Mouse (Mus musculus) bone marrow macrophage, adult 2 months (primary cell): ENCODE data around the gene Jmjd8. TPM values are rescaled to one million over a fixed set of nuclear protein-coding genes. Genes with fewer than 3 reads are reported as not detected.

Experiments
- H3K27ac ChIP-seq: 2 replicates; pipeline ENCODE4 v1.5.1; 2012; ENCODE audit warnings: low read depth, low read length; ENCODE audit not compliant: insufficient read depth
- H3K4me1 ChIP-seq: 2 replicates; pipeline ENCODE4 v1.6.1; 2012; ENCODE audit warnings: low read length; ENCODE audit not compliant: control insufficient read depth, insufficient read depth
- H3K4me3 ChIP-seq: 2 replicates; pipeline ENCODE4 v1.5.1; 2012; ENCODE audit warnings: mild to moderate bottlenecking, low read length, moderate library complexity; ENCODE audit not compliant: insufficient read depth
- CTCF ChIP-seq: IDR thresholded peaks from 2 replicates; pipeline ENCODE4 v1.5.1; 2012; ENCODE audit warnings: low read depth, mild to moderate bottlenecking, low read length, moderate library complexity
- POLR2A ChIP-seq: IDR thresholded peaks from 2 replicates; pipeline ENCODE4 v1.6.1; 2012; ENCODE audit warnings: mild to moderate bottlenecking, low read depth, low read length, borderline replicate concordance
- polyA plus RNA-seq: library from polyadenylated mRNA; stranded (reverse); fragments of >200 nt; gene quantifications from 2 replicates; pipeline ENCODE4 v1.2.4, GENCODE M21; 2012; ENCODE audit not compliant: missing spikeins, insufficient read depth, insufficient read length

Gene Jmjd8
- polyA plus RNA-seq, 1 experiment = 18.0 TPM

GRCm38 (mm10) chr17:25831451-25832281 lies 3.0 kb downstream of the Jmjd8 start:
- H3K4me3 ChIP-seq = peak overlapping the region; percentile 92
- TF ChIP-seq POLR2A (no peak), CTCF (no peak)
- H3K27ac ChIP-seq = peak overlapping the region; percentile 81
- H3K4me1 ChIP-seq = peaks cover 18% of the 10 kb centered on the region

- H3K4me3 ChIP-seq = peak overlapping the region; percentile 92
- H3K27ac ChIP-seq = peak overlapping the region; percentile 99
- TF ChIP-seq POLR2A = no peak; the same call in 1 of the 2 replicates
- TF ChIP-seq CTCF = no peak
- peaks cover 18% of the 10 kb centered on the region for H3K4me1 ChIP-seq
These were observed 4.0 kb downstream of the Jmjd8 start for GRCm38 (mm10) chr17:25832436-25833290.

GRCm38 (mm10) chr17:25833291-25833663 lies 4.6 kb downstream of the Jmjd8 start, which contains the start of gene Stub1:
Gene Stub1, minus strand, starts transcription at chr17:25833404.
- peak within 1 kb of the TSS; percentile 99 for H3K27ac ChIP-seq
- peaks cover 16% of the 10 kb centered on the region for H3K4me1 ChIP-seq

GRCm38 (mm10) chr17:25833961-25834594 lies 5.4 kb downstream of the Jmjd8 start:
- H3K27ac ChIP-seq = peak overlapping the region; percentile 99

More at GRCm38 (mm10) chr17:25833291-25833663, 4.6 kb downstream of the Jmjd8 start, which contains the start of gene Stub1:
- peak within 1 kb of the TSS; percentile 92 for H3K4me3 ChIP-seq
- TF ChIP-seq POLR2A = no peak
- TF ChIP-seq CTCF = no peak

GRCm38 (mm10) chr17:25834595-25835222 lies 6.0 kb downstream of the Jmjd8 start:
- H3K27ac ChIP-seq = no peak overlapping the region
- TF ChIP-seq CTCF = no peak
- peak overlapping the region; percentile 92; the same call in 1 of the 2 replicates for H3K4me3 ChIP-seq
- peaks cover 14% of the 10 kb centered on the region for H3K4me1 ChIP-seq

More at GRCm38 (mm10) chr17:25833961-25834594, 5.4 kb downstream of the Jmjd8 start:
- Histone ChIP-seq H3K4me1 (peaks cover 14% of the 10 kb centered on the region), H3K4me3 (peak overlapping the region; percentile 92)
- TF ChIP-seq POLR2A (no peak), CTCF (no peak)

GRCm38 (mm10) chr17:25835301-25835700 lies 6.6 kb downstream of the Jmjd8 start:
- TF ChIP-seq CTCF (no peak), POLR2A (no peak)
- H3K4me3 ChIP-seq = no peak overlapping the region
- H3K27ac ChIP-seq = no peak overlapping the region
- peaks cover 10% of the 10 kb centered on the region for H3K4me1 ChIP-seq

- peaks cover 10% of the 10 kb centered on the region for H3K4me1 ChIP-seq
- TF ChIP-seq POLR2A = no peak
- no peak for TF ChIP-seq CTCF
- no peak overlapping the region for H3K27ac ChIP-seq
- H3K4me3 ChIP-seq = no peak overlapping the region
These were observed 7.1 kb downstream of the Jmjd8 start for GRCm38 (mm10) chr17:25835816-25836215.

- TF ChIP-seq CTCF (no peak), POLR2A (no peak)
- Histone ChIP-seq H3K27ac (no peak overlapping the region), H3K4me1 (peaks cover 6% of the 10 kb centered on the region), H3K4me3 (no peak overlapping the region)
These were observed 7.9 kb downstream of the Jmjd8 start for GRCm38 (mm10) chr17:25836397-25837075.

- TF ChIP-seq POLR2A = no peak
- TF ChIP-seq CTCF = no peak
- no peak within 1 kb of the TSS for H3K27ac ChIP-seq
- peaks cover 6% of the 10 kb centered on the region for H3K4me1 ChIP-seq
- no peak within 1 kb of the TSS for H3K4me3 ChIP-seq
These were observed 8.4 kb downstream of the Jmjd8 start, which contains the start of gene Rhbdl1 for GRCm38 (mm10) chr17:25837076-25837410. Gene Rhbdl1, minus strand, starts transcription at chr17:25837295.
